Mouse (Mus musculus) brain, embryonic 14.5 days (tissue): ENCODE measurements around the gene Cpd. TPM values are rescaled to one million over a fixed set of nuclear protein-coding genes. Genes with fewer than 3 reads are reported as not detected.

Experiments
- DNase-seq: peaks from one replicate; pipeline ENCODE4 v3.0.0-alpha.2; 2011; ENCODE audit warnings: low read depth
- CTCF ChIP-seq: fragments of 200-500 bp; IDR thresholded peaks from 2 replicates; pipeline ENCODE4 v1.5.1; 2012; ENCODE audit warnings: inconsistent platforms, mild to moderate bottlenecking, moderate library complexity, borderline replicate concordance; ENCODE audit not compliant: insufficient read depth, insufficient read length; ENCODE audit errors: extremely low read depth
- POLR2A ChIP-seq: fragments of 200-500 bp; IDR thresholded peaks from 2 replicates; pipeline ENCODE4 v1.6.1; 2012; ENCODE audit warnings: mild to moderate bottlenecking, inconsistent platforms, borderline replicate concordance; ENCODE audit not compliant: poor library complexity, insufficient read depth, insufficient read length, severe bottlenecking; ENCODE audit errors: extremely low read depth
- polyA plus RNA-seq: library from polyadenylated mRNA; depleted of rRNA; stranded (reverse); fragments of >200 nt; gene quantifications from 2 replicates; pipeline ENCODE4 v1.2.3, GENCODE M21; 2012

The Cpd gene
- polyA plus RNA-seq, 1 experiment: 19.2 TPM

- DNase-seq: no peak
- TF ChIP-seq POLR2A: no peak
- TF ChIP-seq CTCF: no peak
These were observed 14.4 kb upstream of the Cpd start for GRCm38 (mm10) chr11:76861185-76861584.

GRCm38 (mm10) chr11:76859261-76859660, 12.4 kb upstream of the Cpd start:
- TF ChIP-seq POLR2A: no peak
- no peak for TF ChIP-seq CTCF
- no peak for DNase-seq

GRCm38 (mm10) chr11:76858781-76859180, 12.0 kb upstream of the Cpd start:
- TF ChIP-seq CTCF (no peak), POLR2A (no peak)
- DNase-seq: no peak

GRCm38 (mm10) chr11:76857111-76857510, 10.3 kb upstream of the Cpd start:
- DNase-seq: no peak
- TF ChIP-seq CTCF (no peak), POLR2A (no peak)

- no peak for DNase-seq
- TF ChIP-seq CTCF: no peak
- TF ChIP-seq POLR2A: no peak
These were observed 9.8 kb upstream of the Cpd start for GRCm38 (mm10) chr11:76856601-76857000.

- TF ChIP-seq POLR2A (no peak), CTCF (no peak)
- DNase-seq: peak; percentile 22
These were observed 7.9 kb upstream of the Cpd start for GRCm38 (mm10) chr11:76854475-76855341.

GRCm38 (mm10) chr11:76851512-76851911, 4.7 kb upstream of the Cpd start:
- DNase-seq: no peak
- TF ChIP-seq CTCF: no peak; the same call in 1 of the 2 replicates
- TF ChIP-seq POLR2A: no peak

GRCm38 (mm10) chr11:76849596-76849995, 2.8 kb upstream of the Cpd start:
- DNase-seq: peak; percentile 39
- TF ChIP-seq CTCF: no peak
- TF ChIP-seq POLR2A: no peak

GRCm38 (mm10) chr11:76848081-76848480, 1.3 kb upstream of the Cpd start:
- TF ChIP-seq POLR2A: no peak
- no peak for TF ChIP-seq CTCF
- DNase-seq: no peak

- TF ChIP-seq CTCF (no peak), POLR2A (no peak)
- no peak for DNase-seq
These were observed 536 bp upstream of the Cpd start for GRCm38 (mm10) chr11:76847354-76847753.

GRCm38 (mm10) chr11:76846011-76846877, 574 bp downstream of the Cpd start:
- DNase-seq: peak; percentile 47
- no peak for TF ChIP-seq CTCF
- TF ChIP-seq POLR2A: no peak
